Mouse (Mus musculus) ES-E14 (cell line): ENCODE results near the gene Prkar1b.

Experiments
- MAFK ChIP-seq: IDR thresholded peaks from 2 replicates; pipeline ENCODE4 v1.6.1; 2014; ENCODE audit warnings: mild to moderate bottlenecking, low read depth, low read length, inconsistent platforms; ENCODE audit not compliant: insufficient read depth
- ZC3H11A ChIP-seq: IDR thresholded peaks from 2 replicates; pipeline ENCODE4 v1.6.1; 2012; ENCODE audit warnings: low read depth, mild to moderate bottlenecking, inconsistent platforms, low read length, borderline replicate concordance
- ZNF384 ChIP-seq: IDR thresholded peaks from 2 replicates; pipeline ENCODE4 v1.6.1; 2012; ENCODE audit warnings: low read depth, low read length, inconsistent platforms

DNA sequence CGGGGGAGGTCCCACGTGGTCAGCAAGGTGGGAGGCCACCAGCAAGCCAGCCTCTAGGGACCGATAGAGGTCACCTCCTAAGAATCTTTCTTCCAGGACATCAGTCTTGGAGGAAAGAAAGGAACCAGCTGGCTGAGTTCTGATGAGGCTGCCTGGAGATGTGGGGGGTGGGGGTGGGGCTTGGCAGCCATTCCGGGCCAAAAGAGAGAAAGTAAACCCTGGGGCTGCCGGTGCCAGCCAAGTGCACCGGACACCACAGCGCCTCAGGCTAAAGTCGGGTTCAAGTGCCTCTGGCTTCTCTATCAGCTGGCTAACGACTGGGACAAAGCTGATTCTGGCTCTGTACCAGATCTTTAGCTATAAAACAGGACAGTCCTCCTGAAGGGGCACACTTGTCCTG, 74.0 kb downstream of the Prkar1b start:
- no peak for TF ChIP-seq MAFK
- TF ChIP-seq ZNF384: no peak
- TF ChIP-seq ZC3H11A: no peak
